Mouse (Mus musculus) forebrain, postnatal 0 days (tissue): ENCODE data around the gene Ssbp2. TPM values are rescaled to one million over a fixed set of nuclear protein-coding genes. Genes with fewer than 3 reads are reported as not detected.

ENCODE experiments used
- ATAC-seq: fragments of 200-750 bp; cut with Nextera tagmentation; 2 replicates; pipeline ENCODE4 v1.8.0; 2017; ENCODE audit warnings: mild to moderate bottlenecking, moderate library complexity
- DNase-seq: peaks from one replicate; pipeline ENCODE4 v3.0.0-alpha.2; 2015
- H3K27ac ChIP-seq: fragments of 300-500 bp; sonication (generic); 2 replicates; pipeline ENCODE4 v1.5.1; 2014; ENCODE audit warnings: low read depth, mild to moderate bottlenecking, antibody characterized with exemption, low read length, moderate library complexity, mixed read lengths
- H3K27me3 ChIP-seq: fragments of 300-500 bp; sonication (generic); 2 replicates; pipeline ENCODE4 v1.6.1; 2014; ENCODE audit warnings: mild to moderate bottlenecking, low read length, mixed read lengths; ENCODE audit not compliant: insufficient read depth
- H3K36me3 ChIP-seq: fragments of 300-500 bp; sonication (generic); 2 replicates; pipeline ENCODE4 v1.6.1; 2014; ENCODE audit warnings: mild to moderate bottlenecking, moderate library complexity; ENCODE audit not compliant: insufficient read depth
- H3K4me1 ChIP-seq: fragments of 300-500 bp; sonication (generic); 2 replicates; pipeline ENCODE4 v1.6.1; 2014; ENCODE audit warnings: antibody characterized with exemption; ENCODE audit not compliant: insufficient read depth
- H3K4me2 ChIP-seq: fragments of 300-500 bp; sonication (generic); 2 replicates; pipeline ENCODE4 v1.6.1; 2014; ENCODE audit warnings: low read depth, mild to moderate bottlenecking, moderate library complexity
- H3K4me3 ChIP-seq: fragments of 300-500 bp; sonication (generic); 2 replicates; pipeline ENCODE4 v1.5.1; 2014; ENCODE audit warnings: low read depth, low read length, mixed read lengths
- H3K9ac ChIP-seq: fragments of 300-500 bp; sonication (generic); 2 replicates; pipeline ENCODE4 v1.6.1; 2014; ENCODE audit warnings: mild to moderate bottlenecking
- H3K9me3 ChIP-seq: fragments of 300-500 bp; sonication (generic); 2 replicates; pipeline ENCODE4 v1.6.1; 2016; ENCODE audit warnings: low read length
- CTCF ChIP-seq: sonication (generic); IDR thresholded peaks from 2 replicates; pipeline ENCODE4 v1.5.1; 2016; ENCODE audit warnings: antibody characterized with exemption, control low read depth, low read depth
- WGBS: fragments of 180-500 bp; shearing (Covaris S2); extraction: QIAGEN DNeasy Blood & Tissue Kit; methylation state at CpG from one replicate; pipeline ENCODE4 v1.1.7; 2014; 5-methylcytosine and 5-hydroxymethylcytosine counted together
- polyA plus RNA-seq: library from polyadenylated mRNA; unstranded; fragments of >200 nt; fragmentation: Nextera tagmentation; extraction: Ambion mirVana; gene quantifications from 2 replicates; pipeline ENCODE4 v1.2.1, GENCODE M21; 2015
- total RNA-seq: library from RNA; depleted of rRNA; stranded (reverse); fragments of >200 nt; gene quantifications from 2 replicates; pipeline ENCODE4 v1.2.3, GENCODE M21; 2014

Ssbp2 gene
- total and polyA plus RNA-seq, 2 experiments from 2014 or later, result 167 to 249 TPM

DNA sequence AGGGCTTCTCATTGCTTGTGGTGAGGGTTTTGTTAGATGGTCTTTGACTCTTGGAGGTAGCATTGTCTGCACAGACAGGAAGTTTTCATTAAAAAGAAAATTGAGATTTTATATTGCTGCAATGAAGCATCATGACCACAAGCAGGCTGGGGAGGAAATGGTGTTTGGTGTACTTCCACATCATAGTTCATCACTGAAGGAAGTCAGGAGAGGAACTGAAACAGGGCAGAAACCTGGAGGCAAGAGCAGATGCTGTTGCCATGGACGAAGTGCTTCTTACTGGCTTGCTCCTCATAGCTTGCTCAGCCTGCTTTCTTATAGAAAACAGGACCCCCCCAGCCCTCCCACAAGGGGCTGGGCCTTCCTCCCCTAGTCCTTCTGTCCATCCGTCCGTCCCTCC is 139.5 kb downstream of the Ssbp2 start:
- Histone ChIP-seq H3K4me2 (no peak overlapping the region), H3K9ac (no peak overlapping the region), H3K27ac (no peak overlapping the region), H3K4me3 (no peak overlapping the region), H3K27me3 (no peaks in the 10 kb centered on the region), H3K4me1 (no peaks in the 10 kb centered on the region), H3K9me3 (no peaks in the 10 kb centered on the region), H3K36me3 (no peaks in the 10 kb centered on the region)
- DNase-seq, result no peak
- WGBS, result 97% methylated on average over 3 of the region's 3 CpGs
- TF ChIP-seq CTCF, result no peak
- no peak for ATAC-seq

DNA sequence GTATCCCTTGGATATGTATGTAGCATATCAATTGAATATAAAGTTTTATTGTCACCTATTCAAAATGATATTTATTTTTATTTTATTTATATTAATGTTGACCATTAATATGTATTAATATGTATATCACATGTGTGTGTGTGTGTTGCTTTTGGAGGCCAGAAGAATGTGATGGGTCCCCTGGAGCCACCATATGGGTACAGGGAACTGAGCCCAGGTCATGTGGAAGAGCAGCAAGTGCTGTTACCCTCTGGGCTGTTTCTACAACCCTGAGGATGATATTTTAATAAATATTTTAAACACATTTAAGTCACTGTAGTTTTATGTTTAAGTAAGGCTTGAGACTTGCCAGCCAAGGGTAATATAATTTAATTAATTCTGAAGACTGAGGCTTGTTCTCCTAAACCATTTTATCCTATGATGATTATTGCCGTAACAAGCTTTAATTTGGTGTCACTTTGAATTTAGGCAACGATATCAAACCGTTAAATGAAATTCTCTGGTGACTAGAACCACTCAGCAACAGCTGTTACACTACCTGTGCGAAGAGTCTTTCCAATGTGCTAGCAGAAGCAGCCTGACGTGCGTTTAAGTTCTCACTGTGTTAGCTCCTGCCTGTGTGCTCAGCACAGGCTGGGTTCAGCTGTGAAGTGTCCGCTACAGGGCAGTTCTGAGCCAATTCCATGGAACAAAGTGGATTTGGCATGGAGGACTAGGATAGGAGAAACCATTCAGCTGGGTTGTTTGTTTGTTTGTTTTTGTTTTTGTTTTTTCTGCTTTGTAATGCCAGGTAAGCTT is 145.2 kb downstream of the Ssbp2 start:
- Histone ChIP-seq H3K9ac (no peak overlapping the region), H3K27ac (no peak overlapping the region), H3K27me3 (no peaks in the 10 kb centered on the region), H3K4me3 (no peak overlapping the region), H3K9me3 (no peaks in the 10 kb centered on the region), H3K36me3 (no peaks in the 10 kb centered on the region), H3K4me2 (no peak overlapping the region), H3K4me1 (0 out of 2 replicates have a peak, but pooled peaks cover 2% of the 10 kb centered on the region)
- DNase-seq, result peak; percentile 10
- no peak for ATAC-seq
- no peak for TF ChIP-seq CTCF
- 67% methylated on average over 7 of the region's 7 CpGs for WGBS

DNA sequence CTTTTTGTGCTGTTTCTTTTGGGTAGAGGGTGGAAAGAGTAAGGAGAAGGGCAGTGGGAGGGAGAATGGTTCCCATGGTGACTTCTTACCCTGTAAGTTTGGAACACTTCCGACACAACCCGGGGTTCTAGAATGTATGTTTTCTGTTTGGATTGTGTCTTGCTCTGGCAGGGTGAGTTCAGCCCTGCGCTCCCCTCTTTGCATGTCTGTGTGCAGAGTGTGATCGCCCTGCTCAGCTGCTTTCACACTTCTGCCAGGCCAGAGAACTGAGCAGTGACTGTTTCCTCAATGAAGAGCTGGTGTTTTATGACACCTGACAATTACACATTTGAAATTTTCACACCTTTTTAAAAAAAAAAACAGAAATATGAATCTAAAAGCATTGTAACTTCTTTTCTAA is 150.5 kb downstream of the Ssbp2 start:
- H3K4me1 ChIP-seq, result no peaks in the 10 kb centered on the region
- H3K9ac ChIP-seq, result no peak overlapping the region
- no peak for TF ChIP-seq CTCF
- H3K4me2 ChIP-seq, result no peak overlapping the region
- ATAC-seq, result 0 out of 2 replicates have a peak, but pooled peaks have one; percentile 28
- H3K9me3 ChIP-seq, result no peaks in the 10 kb centered on the region
- 68% methylated on average over 4 of the region's 4 CpGs for WGBS
- H3K27ac ChIP-seq, result no peak overlapping the region
- H3K36me3 ChIP-seq, result no peaks in the 10 kb centered on the region
- H3K27me3 ChIP-seq, result no peaks in the 10 kb centered on the region
- no peak overlapping the region for H3K4me3 ChIP-seq
- no peak for DNase-seq

DNA sequence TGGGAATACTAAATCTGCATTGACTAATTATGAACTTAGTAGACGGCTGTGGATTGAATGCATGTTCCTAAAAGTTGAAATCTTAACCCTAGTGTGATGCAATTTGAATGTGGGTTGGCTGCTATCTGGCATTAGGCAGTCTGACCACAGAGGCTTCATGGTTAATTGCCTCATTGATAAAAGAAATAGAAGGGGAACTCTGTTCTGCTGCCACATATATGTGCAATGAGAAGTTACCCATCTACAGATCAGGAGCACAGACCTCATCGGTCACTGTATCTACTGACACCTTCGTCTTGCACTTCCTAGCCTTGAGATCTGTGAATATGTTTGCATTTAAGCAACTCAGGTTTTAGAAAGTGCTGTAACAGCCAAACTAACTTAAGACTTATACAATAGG is 151.8 kb downstream of the Ssbp2 start:
- Histone ChIP-seq H3K27ac (no peak overlapping the region), H3K9me3 (no peaks in the 10 kb centered on the region), H3K36me3 (no peaks in the 10 kb centered on the region), H3K4me3 (no peak overlapping the region), H3K4me1 (no peaks in the 10 kb centered on the region), H3K9ac (no peak overlapping the region), H3K4me2 (no peak overlapping the region), H3K27me3 (no peaks in the 10 kb centered on the region)
- 72% methylated on average over 3 of the region's 3 CpGs for WGBS
- no peak for DNase-seq
- no peak for ATAC-seq
- TF ChIP-seq CTCF, result no peak

DNA sequence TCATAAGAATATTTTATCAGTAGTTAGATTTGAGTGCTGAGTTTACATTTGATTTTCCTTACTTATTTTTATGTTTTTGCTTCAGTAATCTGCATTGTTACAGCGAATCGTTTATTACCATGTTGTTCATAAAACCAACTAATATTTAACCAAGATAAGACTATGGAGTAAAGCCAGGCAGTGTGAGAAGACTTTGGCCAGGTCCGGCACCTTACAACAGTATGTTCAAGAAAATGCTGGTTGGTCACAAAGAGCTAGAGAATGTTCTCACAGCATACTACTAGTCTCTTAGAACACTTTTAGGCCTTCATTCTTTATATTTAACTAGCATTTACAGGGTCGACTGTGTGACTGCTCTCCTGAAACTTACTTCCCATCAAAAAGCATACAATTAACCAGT is 152.5 kb downstream of the Ssbp2 start:
- no peak for DNase-seq
- no peak for ATAC-seq
- Histone ChIP-seq H3K4me3 (no peak overlapping the region), H3K9ac (no peak overlapping the region), H3K36me3 (no peaks in the 10 kb centered on the region), H3K4me1 (no peaks in the 10 kb centered on the region), H3K9me3 (no peaks in the 10 kb centered on the region), H3K27me3 (no peaks in the 10 kb centered on the region), H3K4me2 (no peak overlapping the region), H3K27ac (no peak overlapping the region)
- no peak for TF ChIP-seq CTCF
- 93% methylated on average over 4 of the region's 4 CpGs for WGBS

DNA sequence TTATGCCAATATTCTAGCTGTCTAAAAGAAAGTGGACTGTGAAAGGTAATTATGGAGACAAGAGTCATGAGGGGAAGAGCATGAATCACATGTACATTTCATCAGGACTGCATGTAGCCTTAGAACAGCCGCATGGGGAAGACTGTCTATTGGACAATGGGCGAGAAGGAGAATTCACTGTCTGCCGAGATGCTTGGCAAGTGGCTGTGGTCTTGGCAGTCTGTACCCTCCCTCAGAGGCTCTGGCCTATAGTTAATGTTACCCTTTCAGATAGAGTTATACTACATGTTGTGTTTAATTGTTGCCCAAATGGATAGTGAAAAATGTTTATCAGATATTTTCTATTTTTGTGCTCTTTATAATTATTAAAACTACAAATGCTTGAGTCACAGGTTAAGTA is 156.0 kb downstream of the Ssbp2 start:
- 0 out of 2 replicates have a peak, but pooled peaks have one; percentile 44 for ATAC-seq
- H3K9ac ChIP-seq, result no peak overlapping the region
- no peaks in the 10 kb centered on the region for H3K4me1 ChIP-seq
- no peaks in the 10 kb centered on the region for H3K9me3 ChIP-seq
- DNase-seq, result no peak
- no peaks in the 10 kb centered on the region for H3K27me3 ChIP-seq
- H3K4me2 ChIP-seq, result no peak overlapping the region
- WGBS, result 69% methylated on average over 3 of the region's 3 CpGs
- H3K4me3 ChIP-seq, result no peak overlapping the region
- no peak overlapping the region for H3K27ac ChIP-seq
- no peak for TF ChIP-seq CTCF
- 0 out of 2 replicates have a peak, but pooled peaks cover 5% of the 10 kb centered on the region for H3K36me3 ChIP-seq

DNA sequence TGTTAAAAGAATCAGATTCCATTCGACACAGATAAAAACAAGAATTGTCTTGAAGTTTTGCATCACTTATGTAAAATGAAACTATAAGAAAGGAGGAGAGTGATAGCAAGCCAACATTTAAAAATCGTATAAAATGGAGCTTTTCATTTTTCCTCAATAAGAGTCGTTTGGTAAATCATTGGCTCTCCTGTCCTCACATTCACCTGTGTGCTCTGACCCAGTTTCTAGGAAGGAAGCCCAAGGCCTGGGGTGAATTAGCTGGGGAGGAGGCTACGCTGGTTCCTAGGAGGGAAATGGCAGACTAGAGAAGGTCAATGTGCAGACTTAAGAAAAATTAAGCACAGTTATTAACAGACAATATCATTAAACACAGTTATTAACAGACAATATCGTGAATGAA is 156.8 kb downstream of the Ssbp2 start:
- DNase-seq (no peak), ATAC-seq (no peak)
- Histone ChIP-seq H3K27ac (no peak overlapping the region), H3K4me2 (no peak overlapping the region), H3K27me3 (no peaks in the 10 kb centered on the region), H3K36me3 (0 out of 2 replicates have a peak, but pooled peaks cover 6% of the 10 kb centered on the region), H3K4me3 (no peak overlapping the region), H3K4me1 (no peaks in the 10 kb centered on the region), H3K9me3 (no peaks in the 10 kb centered on the region), H3K9ac (no peak overlapping the region)
- no peak for TF ChIP-seq CTCF
- WGBS, result 91% methylated on average over 5 of the region's 5 CpGs
